Mouse (Mus musculus): ENCODE measurements around the gene Rmi1.

DNA sequence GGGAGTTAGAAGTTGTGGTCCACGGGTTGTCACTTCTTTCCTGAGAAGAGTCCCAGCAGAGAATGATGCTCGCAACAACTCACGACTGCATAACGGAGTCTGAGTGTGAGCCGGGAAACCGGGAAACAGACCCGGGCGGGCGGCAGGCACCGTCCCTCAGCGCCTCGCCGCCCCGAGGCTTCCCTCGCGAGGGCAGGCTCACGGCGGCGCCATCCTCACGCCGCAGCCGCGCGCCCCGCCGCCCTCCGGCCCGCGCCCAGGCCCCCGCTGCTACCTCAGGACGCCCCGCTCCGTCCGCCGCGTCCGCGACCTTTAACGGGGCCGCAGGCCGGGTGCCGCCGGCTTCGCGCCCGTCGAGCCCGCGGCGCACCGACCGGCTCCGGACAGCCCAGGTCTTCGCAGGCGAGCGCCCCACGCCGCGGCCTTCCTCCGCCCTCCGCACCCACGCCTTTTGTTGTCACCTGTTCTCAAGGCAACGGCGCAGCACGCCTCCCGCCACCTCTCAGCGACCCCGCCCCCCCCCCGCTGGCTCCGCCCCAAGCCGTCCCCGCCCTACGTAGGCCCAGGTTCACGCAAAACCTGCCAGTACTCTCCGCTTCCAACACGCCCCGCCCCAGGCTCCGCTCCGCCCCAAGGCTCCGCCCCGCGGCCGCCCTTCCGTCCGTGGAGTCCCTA is 43.3 kb upstream of the Rmi1 start, which contains the start of gene Kif27:
- TF ChIP-seq CTCF (IDR thresholded peaks at IDR 0.05; ENCODE audit: low read depth, low read length), result no peak
- TF ChIP-seq POLR2A (IDR thresholded peaks at IDR 0.05; ENCODE audit: borderline replicate concordance, low read depth, low read length), result no peak

All from bone marrow macrophage, adult 2 months (primary cell).